Mouse (Mus musculus) lung, embryonic 16.5 days (tissue): Measurements from ENCODE around the gene 4932438A13Rik. TPM values are rescaled to one million over a fixed set of nuclear protein-coding genes. Genes with fewer than 3 reads are reported as not detected.

ENCODE experiments used
- ATAC-seq: fragments of 200-750 bp; cut with Nextera tagmentation; 2 replicates; pipeline ENCODE4 v1.8.0; 2017; ENCODE audit warnings: low read depth, mild to moderate bottlenecking, moderate library complexity
- H3K27ac ChIP-seq: fragments of 300-500 bp; sonication (generic); 2 replicates; pipeline ENCODE4 v1.5.1; 2014; ENCODE audit warnings: mild to moderate bottlenecking, control low read depth, low read length
- H3K27me3 ChIP-seq: fragments of 300-500 bp; sonication (generic); 2 replicates; pipeline ENCODE4 v1.6.1; 2014; ENCODE audit warnings: low read depth, low read length, mixed read lengths; ENCODE audit not compliant: control insufficient read depth, insufficient read depth
- H3K36me3 ChIP-seq: fragments of 300-500 bp; sonication (generic); 2 replicates; pipeline ENCODE4 v1.6.1; 2014; ENCODE audit warnings: low read length; ENCODE audit not compliant: control insufficient read depth, insufficient read depth
- H3K4me1 ChIP-seq: fragments of 300-500 bp; sonication (generic); replicated peaks from 2 replicates; pipeline ENCODE4 v1.6.1; 2014; ENCODE audit warnings: low read length, mixed read lengths; ENCODE audit not compliant: control insufficient read depth, insufficient read depth
- H3K4me2 ChIP-seq: fragments of 300-500 bp; sonication (generic); 2 replicates; pipeline ENCODE4 v1.6.1; 2014; ENCODE audit warnings: low read depth, low read length, control low read depth
- H3K4me3 ChIP-seq: fragments of 300-500 bp; sonication (generic); 2 replicates; pipeline ENCODE4 v1.5.1; 2014; ENCODE audit warnings: mild to moderate bottlenecking, low read length, control low read depth
- H3K9ac ChIP-seq: fragments of 300-500 bp; sonication (generic); 2 replicates; pipeline ENCODE4 v1.6.1; 2014; ENCODE audit warnings: low read length, control low read depth
- H3K9me3 ChIP-seq: fragments of 300-500 bp; sonication (generic); 2 replicates; pipeline ENCODE4 v1.6.1; 2016; ENCODE audit warnings: low read length; ENCODE audit not compliant: control insufficient read depth
- WGBS: fragments of 180-500 bp; shearing (Covaris S2); extraction: QIAGEN DNeasy Blood & Tissue Kit; methylation state at CpG from one replicate; pipeline ENCODE4 v1.1.7; 2014; 5-methylcytosine and 5-hydroxymethylcytosine counted together
- polyA plus RNA-seq: library from polyadenylated mRNA; unstranded; fragments of >200 nt; fragmentation: Nextera tagmentation; extraction: Ambion mirVana; gene quantifications from 2 replicates; pipeline ENCODE4 v1.2.1, GENCODE M21; 2015

Gene 4932438A13Rik
- polyA plus RNA-seq, 1 experiment from 2014 or later: 49.4 TPM

DNA sequence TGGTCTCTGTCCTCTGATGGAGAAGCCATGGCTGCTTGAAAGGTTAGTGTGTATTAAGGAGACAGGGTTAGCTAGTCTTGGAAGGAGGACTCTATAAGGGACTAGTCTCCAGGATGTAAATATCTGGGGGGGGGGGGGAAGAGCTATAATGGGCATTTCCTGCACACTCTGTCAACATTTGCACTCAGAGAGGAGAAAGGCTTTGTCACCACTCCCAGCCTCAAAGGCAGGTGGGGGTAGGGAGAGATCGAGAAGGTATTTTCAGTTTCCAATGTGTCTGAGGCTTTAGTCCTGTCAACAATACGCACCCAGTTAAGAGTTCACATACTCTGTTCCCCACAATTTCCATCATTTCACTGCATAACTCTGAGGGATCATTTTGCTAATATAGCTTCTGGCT lies 28.1 kb upstream of the 4932438A13Rik start:
- no peak for ATAC-seq
- Histone ChIP-seq H3K4me1 (no peaks in the 10 kb centered on the region), H3K4me3 (no peak overlapping the region), H3K36me3 (no peaks in the 10 kb centered on the region), H3K9ac (no peak overlapping the region), H3K27ac (no peak overlapping the region), H3K9me3 (no peaks in the 10 kb centered on the region), H3K27me3 (no peaks in the 10 kb centered on the region), H3K4me2 (no peak overlapping the region)
- WGBS: 87% methylated on average over 2 of the region's 2 CpGs

DNA sequence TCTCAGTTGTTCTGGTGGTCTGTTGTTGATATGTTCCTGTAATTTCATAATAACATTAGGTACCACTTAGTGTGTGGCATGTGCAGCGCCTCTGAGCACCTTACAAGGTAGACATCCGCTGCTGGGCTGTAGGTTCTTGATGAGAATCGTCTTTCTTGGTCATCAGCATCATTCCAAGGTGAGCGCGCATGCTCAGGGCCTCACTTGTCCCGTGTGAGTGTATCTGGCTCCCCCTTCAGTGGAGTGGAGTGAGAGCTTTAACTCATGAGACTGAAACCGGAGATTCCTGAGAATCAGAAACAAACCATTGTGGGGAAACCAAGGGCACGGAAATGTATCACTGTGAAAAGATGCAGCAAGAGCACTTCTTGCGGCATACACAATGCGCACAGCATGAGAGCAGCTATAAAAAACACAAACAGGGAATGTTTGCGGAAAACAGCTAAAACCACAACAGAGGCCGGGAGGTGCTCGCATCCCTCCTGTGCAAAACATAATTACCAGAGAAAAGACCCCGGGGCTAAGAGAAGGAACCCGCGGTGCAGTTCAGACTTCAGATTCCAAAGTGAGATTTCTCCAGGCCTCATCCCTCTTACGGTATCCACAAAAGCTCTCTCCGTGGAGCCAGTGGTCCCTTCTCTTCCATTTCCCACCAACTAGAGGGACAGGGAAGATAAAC lies 27.2 kb upstream of the 4932438A13Rik start:
- Histone ChIP-seq H3K27ac (no peak overlapping the region), H3K36me3 (no peaks in the 10 kb centered on the region), H3K9ac (no peak overlapping the region), H3K27me3 (no peaks in the 10 kb centered on the region), H3K4me2 (peak overlapping the region; percentile 22; the same call in 1 of the 2 replicates), H3K9me3 (no peaks in the 10 kb centered on the region), H3K4me1 (no peaks in the 10 kb centered on the region), H3K4me3 (no peak overlapping the region)
- 35% methylated on average over 18 of the region's 18 CpGs for WGBS
- ATAC-seq: no peak

DNA sequence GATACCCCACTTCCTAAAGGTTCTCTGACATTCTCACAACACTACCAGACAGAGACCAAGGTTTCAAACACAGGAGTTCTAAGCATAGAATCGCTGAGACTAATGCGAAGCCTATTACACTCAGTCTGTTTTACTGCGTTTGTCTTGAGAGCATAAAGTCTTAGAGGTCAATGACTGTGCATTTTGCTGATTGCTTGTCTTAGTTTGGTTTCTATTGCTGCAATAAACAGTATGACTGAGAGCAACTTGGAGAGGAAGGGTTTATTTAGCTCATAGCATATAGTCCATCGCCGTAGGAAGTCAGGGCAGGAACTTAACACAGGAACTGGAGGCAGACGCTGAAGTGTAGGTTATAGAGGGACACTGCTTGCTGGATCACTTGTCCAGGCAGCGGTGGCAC lies 26.1 kb upstream of the 4932438A13Rik start:
- Histone ChIP-seq H3K27me3 (no peaks in the 10 kb centered on the region), H3K27ac (no peak overlapping the region), H3K4me3 (no peak overlapping the region), H3K4me2 (no peak overlapping the region), H3K9me3 (no peaks in the 10 kb centered on the region), H3K9ac (no peak overlapping the region), H3K36me3 (no peaks in the 10 kb centered on the region), H3K4me1 (no peaks in the 10 kb centered on the region)
- ATAC-seq: no peak
- 80% methylated on average over 7 of the region's 7 CpGs for WGBS

DNA sequence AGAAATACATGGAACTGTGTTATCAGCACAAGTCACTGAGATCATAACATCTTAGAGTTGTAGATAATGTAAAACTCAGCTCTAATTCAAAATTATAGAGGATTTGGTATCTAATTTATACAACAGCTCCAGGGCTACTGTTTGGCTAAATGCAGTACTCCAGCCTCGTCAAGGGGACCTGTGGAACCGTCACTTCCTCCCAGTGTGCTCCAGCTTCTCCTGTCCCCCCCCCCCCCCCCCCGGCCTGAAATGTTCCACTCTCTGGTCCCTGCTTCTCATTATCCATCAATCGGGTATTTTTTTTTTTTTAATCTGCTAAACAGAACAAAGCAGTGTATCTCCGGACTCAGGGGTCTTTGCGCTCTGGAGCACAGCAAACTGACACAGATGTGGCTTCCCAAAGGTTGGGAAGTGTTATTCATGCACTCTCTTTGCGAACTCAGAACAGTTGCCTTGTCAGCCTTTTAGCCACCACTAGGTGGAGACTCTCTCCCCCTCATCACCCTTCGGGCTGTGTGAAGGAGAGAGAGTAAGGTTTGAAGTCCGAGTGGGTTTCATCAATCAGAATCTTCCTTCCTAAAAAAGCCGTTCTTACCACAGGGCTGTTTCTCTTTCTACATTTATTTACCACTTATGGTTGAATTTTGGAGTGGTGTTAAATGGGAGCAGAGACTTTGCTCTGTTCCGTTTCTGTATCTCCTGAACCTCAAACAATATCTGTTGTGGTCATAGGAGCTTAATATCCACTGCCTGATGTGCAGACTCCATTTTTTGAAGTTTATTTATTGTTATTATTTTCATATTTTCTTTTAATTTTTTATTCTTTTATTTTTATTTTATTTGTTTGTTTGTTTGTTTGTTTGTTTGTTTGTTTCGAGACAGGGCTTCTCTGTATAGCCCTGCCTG lies 22.0 kb upstream of the 4932438A13Rik start:
- WGBS: 15% methylated on average over 12 of the region's 12 CpGs
- no peaks in the 10 kb centered on the region for H3K4me1 ChIP-seq
- no peaks in the 10 kb centered on the region for H3K27me3 ChIP-seq
- H3K9me3 ChIP-seq: no peaks in the 10 kb centered on the region
- H3K4me3 ChIP-seq: no peak overlapping the region
- H3K9ac ChIP-seq: no peak overlapping the region
- peak; percentile 65; the same call in 1 of the 2 replicates for ATAC-seq
- H3K27ac ChIP-seq: no peak overlapping the region
- H3K4me2 ChIP-seq: peak overlapping the region; percentile 37
- H3K36me3 ChIP-seq: no peaks in the 10 kb centered on the region

DNA sequence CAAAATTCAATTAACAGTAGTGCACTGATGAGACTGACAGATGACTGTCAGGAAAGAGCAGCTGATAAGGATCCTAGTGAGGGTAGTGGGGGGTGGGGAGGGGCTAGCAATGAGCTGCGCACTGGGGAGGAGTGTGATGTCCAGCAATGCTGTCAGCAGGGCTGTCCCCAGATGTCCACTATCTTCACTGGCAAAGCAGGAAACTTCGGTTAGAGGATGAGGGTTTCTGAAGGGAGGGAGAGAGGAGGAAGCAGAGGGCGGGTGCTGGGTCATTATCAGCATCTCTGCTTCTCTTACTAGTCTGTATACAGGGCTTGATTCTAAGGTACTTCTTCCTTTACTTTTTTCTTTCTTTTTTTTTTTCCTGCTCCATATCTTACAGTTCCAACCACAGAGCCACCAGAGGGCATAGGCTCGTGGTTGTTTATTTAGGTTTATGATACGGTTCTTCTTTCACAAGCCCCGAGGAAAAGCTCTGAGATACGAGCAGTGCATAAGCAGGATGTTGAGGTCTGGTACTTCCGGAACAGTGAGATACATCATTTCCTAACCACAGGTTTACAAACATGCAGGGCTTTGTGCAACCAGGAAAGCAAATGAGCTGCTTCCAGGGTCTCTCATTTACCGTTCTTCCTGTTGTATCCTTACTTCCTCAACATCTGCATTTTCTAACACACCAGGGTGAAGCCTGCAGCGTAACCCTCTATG lies 9.0 kb upstream of the 4932438A13Rik start:
- peak; percentile 82 for ATAC-seq
- no peak overlapping the region for H3K9ac ChIP-seq
- H3K9me3 ChIP-seq: no peaks in the 10 kb centered on the region; the same call in 1 of the 2 replicates
- peak overlapping the region; percentile 4 for H3K4me3 ChIP-seq
- no peaks in the 10 kb centered on the region for H3K27me3 ChIP-seq
- H3K4me2 ChIP-seq: peak overlapping the region; percentile 44
- H3K27ac ChIP-seq: peak overlapping the region; percentile 43; the same call in 1 of the 2 replicates
- no peaks in the 10 kb centered on the region for H3K36me3 ChIP-seq
- 27% methylated on average over 10 of the region's 10 CpGs for WGBS
- H3K4me1 ChIP-seq: no peaks in the 10 kb centered on the region

DNA sequence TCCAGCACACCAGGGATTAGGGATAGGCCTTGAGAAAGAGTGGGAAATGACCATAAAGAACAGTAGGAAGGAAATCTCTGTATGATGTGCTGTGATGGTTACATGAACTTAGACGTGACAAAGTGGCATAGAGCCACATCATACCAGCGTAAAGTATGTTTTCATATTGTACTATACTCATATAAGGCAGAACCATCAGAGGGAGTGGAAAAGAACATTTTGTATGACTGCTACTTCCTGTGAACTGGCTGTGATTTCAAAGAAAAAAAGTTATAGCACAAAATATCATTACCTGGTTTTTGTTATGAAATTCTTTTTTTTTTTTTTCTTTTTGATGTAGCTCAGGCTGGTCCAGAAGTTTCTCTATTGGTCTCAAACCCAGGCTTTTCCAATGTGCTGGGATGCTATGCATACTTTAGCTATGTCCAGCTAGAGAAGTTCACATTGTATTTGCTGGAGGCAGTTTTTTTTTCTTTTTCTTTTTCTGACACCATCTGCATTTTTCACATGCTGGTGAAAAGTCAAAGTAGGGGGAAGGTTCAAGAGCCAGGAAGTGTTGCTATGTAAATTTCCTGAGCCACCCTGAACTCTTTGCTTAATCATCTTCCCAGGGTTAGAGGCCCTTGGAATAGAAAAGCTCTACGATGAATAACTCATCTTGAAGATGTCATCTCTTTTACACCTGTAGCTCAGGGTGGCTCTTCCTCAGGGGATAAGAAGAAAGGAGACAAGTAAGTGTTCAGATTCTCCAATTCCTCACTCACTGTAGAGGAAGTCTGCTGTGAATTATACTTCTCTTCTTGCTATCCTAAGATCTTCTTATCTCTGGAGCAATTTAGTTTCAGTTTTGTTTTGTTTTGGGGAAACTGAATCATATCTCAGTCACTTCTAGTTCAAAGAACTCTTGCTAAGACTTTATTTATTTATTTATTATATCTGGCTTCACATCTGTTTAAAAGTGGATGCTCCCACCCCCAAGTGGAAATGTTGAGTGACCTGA lies 1.2 kb upstream of the 4932438A13Rik start:
- no peak overlapping the region for H3K4me3 ChIP-seq
- H3K9me3 ChIP-seq: no peaks in the 10 kb centered on the region; the same call in 1 of the 2 replicates
- no peak overlapping the region for H3K27ac ChIP-seq
- H3K36me3 ChIP-seq: peaks cover 11% of the 10 kb centered on the region; the same call in 1 of the 2 replicates
- no peak overlapping the region for H3K9ac ChIP-seq
- H3K27me3 ChIP-seq: no peaks in the 10 kb centered on the region
- no peak for ATAC-seq
- WGBS: 88% methylated on average over 3 of the region's 3 CpGs
- H3K4me2 ChIP-seq: no peak overlapping the region
- H3K4me1 ChIP-seq: peaks cover 4% of the 10 kb centered on the region

DNA sequence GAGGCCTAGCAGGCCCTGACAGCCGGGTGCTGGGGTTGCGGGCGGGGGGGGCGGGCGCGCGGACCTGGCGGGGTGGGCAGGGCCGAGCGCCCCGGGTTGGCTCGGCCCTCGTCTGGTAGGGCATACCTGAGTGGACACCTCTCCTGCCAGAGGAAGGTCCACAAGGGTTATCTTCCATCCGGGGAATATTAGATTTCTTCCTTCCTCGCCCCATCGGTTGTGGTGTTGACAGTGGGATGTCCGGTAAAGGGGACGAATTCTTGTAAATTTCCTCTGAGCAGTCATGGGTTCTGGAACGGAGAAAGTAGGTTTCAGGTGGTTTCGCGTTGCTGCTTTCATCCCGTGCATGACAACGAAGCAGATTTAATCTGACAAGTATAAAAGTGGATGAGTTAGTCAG lies 523 bp downstream of the 4932438A13Rik start:
- Histone ChIP-seq H3K36me3 (peaks cover 15% of the 10 kb centered on the region; the same call in 1 of the 2 replicates), H3K4me1 (peaks cover 4% of the 10 kb centered on the region), H3K27me3 (no peaks in the 10 kb centered on the region), H3K9me3 (no peaks in the 10 kb centered on the region), H3K4me3 (peak overlapping the region; percentile 76), H3K4me2 (peak overlapping the region; percentile 67), H3K27ac (peak overlapping the region; percentile 76), H3K9ac (peak overlapping the region; percentile 84)
- ATAC-seq: peak; percentile 51
- WGBS: under 1% methylated on average over 20 of the region's 23 CpGs

DNA sequence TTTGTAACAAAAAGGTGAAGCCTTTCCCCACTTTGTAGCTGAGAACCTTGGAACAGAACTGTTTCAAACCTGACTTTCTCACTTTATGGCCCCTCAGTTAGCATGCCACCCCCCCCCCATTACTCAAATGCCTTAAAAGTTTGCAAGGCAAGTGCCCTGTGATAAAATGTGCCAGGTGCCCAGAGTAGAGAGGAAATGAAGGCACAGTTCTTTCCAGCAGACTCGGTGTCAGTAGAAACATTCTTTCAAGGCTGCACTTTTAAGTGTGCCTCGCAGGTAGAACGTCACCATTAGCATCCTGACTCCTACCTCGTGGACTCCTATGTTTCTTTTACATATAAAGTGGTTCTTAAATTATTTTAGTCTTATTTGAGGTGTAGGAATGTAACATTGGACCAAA lies 977 bp downstream of the 4932438A13Rik start:
- peak overlapping the region; percentile 76 for H3K4me3 ChIP-seq
- peaks cover 4% of the 10 kb centered on the region for H3K4me1 ChIP-seq
- H3K27me3 ChIP-seq: no peaks in the 10 kb centered on the region
- no peak overlapping the region for H3K27ac ChIP-seq
- peak overlapping the region; percentile 84 for H3K9ac ChIP-seq
- ATAC-seq: no peak
- WGBS: 45% methylated on average over 4 of the region's 4 CpGs
- peaks cover 15% of the 10 kb centered on the region; the same call in 1 of the 2 replicates for H3K36me3 ChIP-seq
- peak overlapping the region; percentile 67 for H3K4me2 ChIP-seq
- no peaks in the 10 kb centered on the region for H3K9me3 ChIP-seq
